Mouse (Mus musculus) erythroblast, embryonic 14.5 days (primary cell): ENCODE measurements around the gene Pphln1.

Experiments used
- GATA1 ChIP-seq: IDR thresholded peaks from 2 replicates; pipeline ENCODE4 v1.6.1; 2012; ENCODE audit warnings: low read length, inconsistent platforms, mixed read lengths
- TAL1 ChIP-seq: IDR thresholded peaks from 3 replicates; pipeline ENCODE4 v1.6.1; 2012; ENCODE audit warnings: low read length, inconsistent platforms, mixed read lengths

DNA sequence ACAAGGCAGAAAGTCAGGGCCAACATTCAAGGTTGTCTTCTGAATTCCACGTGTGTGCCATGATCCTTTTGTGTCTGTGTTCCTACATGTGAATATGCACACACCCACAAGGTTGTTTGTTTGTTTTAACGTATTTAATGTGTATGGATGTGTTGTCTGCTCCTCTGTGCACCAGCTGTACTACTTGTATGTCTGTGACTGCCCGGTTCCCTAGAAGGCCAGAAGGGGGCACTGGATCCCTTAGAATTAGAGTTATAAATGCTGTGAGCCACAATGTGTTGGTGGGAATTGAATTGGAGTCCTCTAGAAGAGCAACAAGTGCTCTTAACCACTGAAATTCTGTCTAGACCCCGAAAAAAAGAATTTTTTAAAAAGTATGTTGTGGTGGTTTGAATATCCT lies 44.1 kb downstream of the Pphln1 start:
- no peak for TF ChIP-seq TAL1
- no peak for TF ChIP-seq GATA1
